Mouse (Mus musculus): ENCODE measurements at regions not wholly inside any gene's neighbourhood (a gene's known extent, or its start where the extent isn't known, plus 50 kb on each side); places are given as distances from the start of the nearest gene placed in this dataset.

DNA sequence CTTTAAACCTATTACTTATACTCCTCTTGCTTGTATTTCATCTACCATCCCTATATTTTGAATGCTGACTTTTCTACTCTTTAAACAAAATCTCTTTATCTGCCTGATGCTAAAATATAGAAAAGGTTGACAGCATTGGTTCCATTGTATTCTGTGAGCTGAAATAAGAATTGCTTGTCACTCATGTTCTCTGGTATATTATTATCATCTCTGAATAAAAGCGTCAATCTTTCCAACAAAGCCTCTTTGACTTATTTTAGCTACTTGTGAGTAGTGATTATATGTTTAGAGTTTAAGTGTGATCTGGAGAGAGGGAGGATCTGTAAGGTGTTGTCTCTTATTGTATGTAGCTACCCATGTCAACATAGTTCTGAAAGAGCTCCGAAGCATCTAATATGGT is 129.5 kb downstream of the Gm13691 start:
- TF ChIP-seq POLR2A (IDR thresholded peaks at IDR 0.05; ENCODE audit: control insufficient read depth, extremely low read depth, insufficient read depth, low read length, poor library complexity) (no peak), CTCF (IDR thresholded peaks at IDR 0.05; ENCODE audit: borderline replicate concordance, control insufficient read depth, extremely low read depth, insufficient read depth, low read length, poor library complexity) (no peak)
